Mouse (Mus musculus): ENCODE data around the gene Serpina12.

GRCm38 (mm10) chr12:104064996-104065395, 20.8 kb upstream of the Serpina12 start:
- TF ChIP-seq CTCF (IDR thresholded peaks at IDR 0.05; ENCODE audit: low read depth): no peak
- no peak for TF ChIP-seq EP300 (IDR thresholded peaks at IDR 0.05; ENCODE audit: low read depth)
